Mouse (Mus musculus) liver, embryonic 14.5 days (tissue): ENCODE measurements around the gene Kcnq5.

Experiments
- CTCF ChIP-seq: IDR thresholded peaks from 2 replicates; pipeline ENCODE4 v1.5.1; 2016; ENCODE audit warnings: antibody characterized with exemption, low read depth, control low read depth
- EP300 ChIP-seq: IDR thresholded peaks from 2 replicates; pipeline ENCODE4 v1.6.1; 2016; ENCODE audit warnings: antibody characterized with exemption, low read depth

- TF ChIP-seq CTCF (no peak), EP300 (no peak)
These were observed 536.1 kb downstream of the Kcnq5 start for GRCm38 (mm10) chr1:21425654-21426053.
